Mouse (Mus musculus) activated CD4-positive, CD25-positive, alpha-beta regulatory T cell, adult 4 months (primary cell): Measurements from ENCODE around the gene Gm18596. TPM values are rescaled to one million over a fixed set of nuclear protein-coding genes. Genes with fewer than 3 reads are reported as not detected.

Experiments used
- ATAC-seq: one replicate; pipeline ENCODE4 v1.8.0; 2017
- polyA plus RNA-seq, 2 experiments: library from polyadenylated mRNA; unstranded; fragments of 100-300 nt; shearing (Covaris generic); gene quantifications; one replicate each; pipeline ENCODE4 v1.2.1; 2017

Gene Gm18596
- polyA plus RNA-seq, 2 experiments from 2014 or later = not detected

GRCm38 (mm10) chr10:77709831-77710230 lies 32.6 kb downstream of the Gm18596 start:
- ATAC-seq = no peak

- no peak for ATAC-seq
Measured at GRCm38 (mm10) chr10:77706326-77706725, 36.1 kb downstream of the Gm18596 start, which contains the start of gene Gm10272. Gene Gm10272, plus strand, starts transcription at chr10:77706626.

GRCm38 (mm10) chr10:77697133-77697532 lies 45.3 kb downstream of the Gm18596 start, which contains the start of gene Gm9508:
Gene Gm9508, minus strand, starts transcription at chr10:77697233.
- no peak for ATAC-seq

Other genes with a start within 250 kb of the Gm18596 start
- 10 to 100 TPM; 15.2 to 15.3 TPM for gene Fam207a, start 226.9 kb downstream of the Gm18596 start, polyA plus RNA-seq
- 100 to 1,000 TPM; 375 to 386 TPM for gene Itgb2, start 212.4 kb downstream of the Gm18596 start, polyA plus RNA-seq
- gene Pttg1ip, start 160.9 kb downstream of the Gm18596 start, polyA plus RNA-seq = 10 to 100 TPM; 85.6 to 92.6 TPM
- gene Sumo3, start 136.5 kb downstream of the Gm18596 start, polyA plus RNA-seq = 10 to 100 TPM; 75.5 to 83.8 TPM
- 1 to 10 TPM in 1 of 2 experiments, not detected in 1; 6.5 TPM for gene Gm49325, start 136.4 kb downstream of the Gm18596 start, polyA plus RNA-seq
- 10 to 100 TPM; 36.5 to 39.3 TPM for gene Ube2g2, start 120.4 kb downstream of the Gm18596 start, polyA plus RNA-seq
- under 1 TPM; 0.38 to 0.40 TPM for gene Tspear, start 56.1 kb downstream of the Gm18596 start, polyA plus RNA-seq
- gene Gm19402, start 51.9 kb downstream of the Gm18596 start, polyA plus RNA-seq = not detected
- gene Gm9508, start 45.4 kb downstream of the Gm18596 start, polyA plus RNA-seq = not detected
- not detected for gene Gm10272, start 36.0 kb downstream of the Gm18596 start, polyA plus RNA-seq
- gene Gm10024, start 31.2 kb downstream of the Gm18596 start, polyA plus RNA-seq = not detected
- gene Gm10142, start 26.8 kb downstream of the Gm18596 start, polyA plus RNA-seq = not detected
- gene Krtap12-1, start 22.0 kb downstream of the Gm18596 start, polyA plus RNA-seq = not detected
- not detected for gene Gm10100, start 16.2 kb downstream of the Gm18596 start, polyA plus RNA-seq
- gene Gm9736, start 8.7 kb upstream of the Gm18596 start, polyA plus RNA-seq = not detected
- gene Gm3233, start 17.0 kb upstream of the Gm18596 start, polyA plus RNA-seq = not detected
- gene Gm3238, start 28.7 kb upstream of the Gm18596 start, polyA plus RNA-seq = not detected
- not detected for gene Gm7138, start 34.3 kb upstream of the Gm18596 start, polyA plus RNA-seq
- not detected for gene Gm3250, start 39.9 kb upstream of the Gm18596 start, polyA plus RNA-seq
- not detected for gene Gm7137, start 45.6 kb upstream of the Gm18596 start, polyA plus RNA-seq
- gene Gm9639, start 52.4 kb upstream of the Gm18596 start, polyA plus RNA-seq = not detected
- gene Gm19668, start 56.5 kb upstream of the Gm18596 start, polyA plus RNA-seq = not detected
- not detected for gene Gm9507, start 69.2 kb upstream of the Gm18596 start, polyA plus RNA-seq
- not detected for gene Gm2696, start 72.0 kb upstream of the Gm18596 start, polyA plus RNA-seq
- gene Krtap10-4, start 84.5 kb upstream of the Gm18596 start, polyA plus RNA-seq = not detected
- gene Krtap10-10, start 93.3 kb upstream of the Gm18596 start, polyA plus RNA-seq = not detected
- gene Gm36176, start 104.2 kb upstream of the Gm18596 start, polyA plus RNA-seq = not detected
- not detected for gene Gm10318, start 110.2 kb upstream of the Gm18596 start, polyA plus RNA-seq
- gene Gm3285, start 119.3 kb upstream of the Gm18596 start, polyA plus RNA-seq = not detected
- not detected for gene Lrrc3, start 159.9 kb upstream of the Gm18596 start, polyA plus RNA-seq
- gene Trpm2, start 227.9 kb upstream of the Gm18596 start, polyA plus RNA-seq = under 1 TPM; 0.38 TPM
- gene 1810043G02Rik, start 235.9 kb upstream of the Gm18596 start, polyA plus RNA-seq = 10 to 100 TPM in 1 of 2 experiments, 1 to 10 TPM in 1; 7.1 to 11.1 TPM